Mouse (Mus musculus) heart, adult 2 months (tissue): ENCODE results near the gene Vwa8.

Source experiments
- CTCF ChIP-seq: fragments of 200-600 bp; IDR thresholded peaks from 2 replicates; pipeline ENCODE4 v1.8.1; 2022; ENCODE audit warnings: antibody characterized with exemption, mild to moderate bottlenecking, moderate library complexity
- EP300 ChIP-seq: fragments of 200-500 bp; IDR thresholded peaks from 2 replicates; pipeline ENCODE4 v1.6.1; 2011; ENCODE audit warnings: low read depth, low read length, control low read depth; ENCODE audit not compliant: insufficient read depth
- POLR2A ChIP-seq: fragments of 200-500 bp; IDR thresholded peaks from 2 replicates; pipeline ENCODE4 v1.6.1; 2011; ENCODE audit warnings: mild to moderate bottlenecking, low read depth, low read length, control low read depth; ENCODE audit not compliant: insufficient read depth

DNA sequence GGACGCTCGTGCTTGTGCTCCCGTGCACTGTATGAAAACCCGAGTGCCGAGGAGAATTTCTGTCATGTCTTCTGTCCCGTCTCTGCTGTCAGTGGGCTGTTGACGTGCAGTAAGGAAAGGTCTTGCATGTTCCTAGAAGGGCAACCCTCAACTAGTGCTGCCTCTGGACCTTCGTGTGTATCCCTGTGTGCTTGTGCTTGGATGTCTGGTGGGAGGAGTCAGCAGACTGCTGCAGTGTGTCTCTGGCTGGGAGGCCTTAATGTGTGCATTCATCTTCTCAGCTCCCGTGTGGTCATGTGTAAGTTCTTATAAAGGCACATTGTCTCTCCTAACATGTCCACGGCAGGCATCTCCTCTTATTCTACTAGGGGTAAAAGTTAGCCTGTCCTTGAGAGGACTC is 32.7 kb downstream of the Vwa8 start:
- TF ChIP-seq CTCF (no peak), EP300 (no peak), POLR2A (no peak)
